Mouse (Mus musculus) spleen, adult 2 months (tissue): Measurements from ENCODE around the gene Uroc1. TPM values are rescaled to one million over a fixed set of nuclear protein-coding genes. Genes with fewer than 3 reads are reported as not detected.

Source experiments
- DNase-seq, 2 experiments: peaks; one replicate each; pipeline versions ENCODE4 v3.0.0 to v3.0.0-alpha.2; 2012 to 2021; ENCODE audit warnings: low spot score in 2 of 2, low read depth in 1 of 2
- H3K27ac ChIP-seq: fragments of 200-500 bp; 2 replicates; pipeline ENCODE4 v1.5.1; 2012; ENCODE audit warnings: low read length, inconsistent platforms; ENCODE audit not compliant: insufficient read depth
- H3K27me3 ChIP-seq: fragments of 200-500 bp; 2 replicates; pipeline ENCODE4 v1.6.1; 2012; ENCODE audit warnings: mild to moderate bottlenecking, moderate library complexity, low read length, inconsistent platforms; ENCODE audit not compliant: control insufficient read depth, insufficient read depth
- H3K36me3 ChIP-seq: fragments of 200-500 bp; 2 replicates; pipeline ENCODE4 v1.6.1; 2012; ENCODE audit warnings: mild to moderate bottlenecking, low read length, inconsistent platforms; ENCODE audit not compliant: control insufficient read depth, insufficient read depth
- H3K4me1 ChIP-seq: fragments of 200-500 bp; 2 replicates; pipeline ENCODE4 v1.6.1; 2011; ENCODE audit warnings: inconsistent platforms; ENCODE audit not compliant: control insufficient read depth, insufficient read depth, insufficient read length
- H3K4me3 ChIP-seq: fragments of 200-500 bp; 2 replicates; pipeline ENCODE4 v1.5.1; 2011; ENCODE audit warnings: mild to moderate bottlenecking, inconsistent platforms; ENCODE audit not compliant: insufficient read depth, insufficient read length; ENCODE audit errors: extremely low read depth
- CTCF ChIP-seq: fragments of 200-500 bp; IDR thresholded peaks from 2 replicates; pipeline ENCODE4 v1.5.1; 2011; ENCODE audit warnings: mild to moderate bottlenecking, inconsistent platforms; ENCODE audit not compliant: insufficient read depth, insufficient read length, insufficient replicate concordance; ENCODE audit errors: extremely low read depth
- POLR2A ChIP-seq: fragments of 200-500 bp; IDR thresholded peaks from 2 replicates; pipeline ENCODE4 v1.6.1; 2011; ENCODE audit warnings: low read depth, low read length, inconsistent platforms
- WGBS: fragments of 180-500 bp; shearing (Covaris S2); methylation state at CpG from one replicate; pipeline ENCODE4 v1.1.7; 2018; 5-methylcytosine and 5-hydroxymethylcytosine counted together
- polyA plus RNA-seq: library from polyadenylated mRNA; depleted of rRNA; stranded (reverse); fragments of >200 nt; gene quantifications from 2 replicates; pipeline ENCODE4 v1.2.3, GENCODE M21; 2012

The Uroc1 gene
- polyA plus RNA-seq, 1 experiment: 0.02 TPM

DNA sequence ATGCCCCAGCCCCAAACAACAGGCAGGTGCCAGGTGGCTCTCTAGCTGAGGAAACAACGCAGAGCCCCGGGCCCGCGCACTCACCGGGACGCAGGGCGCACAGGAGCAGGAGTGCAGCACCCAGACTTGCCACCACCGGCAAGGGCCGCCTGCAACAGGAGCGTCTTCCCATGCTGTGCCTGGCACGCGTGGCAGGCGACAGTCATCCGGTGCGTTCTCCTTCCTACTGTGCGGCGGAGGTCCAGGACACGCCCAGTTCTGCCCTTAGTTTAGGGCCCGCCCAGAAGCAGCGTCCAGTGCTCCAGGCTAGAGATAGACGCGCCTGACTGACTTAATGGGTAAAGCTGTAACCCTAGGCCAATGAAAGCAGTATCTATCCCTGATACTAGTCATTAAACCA, 8.1 kb upstream of the Uroc1 start, which contains the start of gene Chst13:
Gene Chst13, minus strand, starts transcription at position 195 of the 400 bp plus-strand sequence.
- H3K4me3 ChIP-seq: no peak within 1 kb of the TSS
- WGBS: 10% methylated on average over 22 of the region's 22 CpGs
- no peaks in the 10 kb centered on the region for H3K4me1 ChIP-seq
- H3K27me3 ChIP-seq: no peaks in the 10 kb centered on the region
- H3K36me3 ChIP-seq: no peaks in the 10 kb centered on the region
- H3K27ac ChIP-seq: no peak within 1 kb of the TSS
- TF ChIP-seq POLR2A: no peak
- TF ChIP-seq CTCF: no peak
- DNase-seq: no peak

DNA sequence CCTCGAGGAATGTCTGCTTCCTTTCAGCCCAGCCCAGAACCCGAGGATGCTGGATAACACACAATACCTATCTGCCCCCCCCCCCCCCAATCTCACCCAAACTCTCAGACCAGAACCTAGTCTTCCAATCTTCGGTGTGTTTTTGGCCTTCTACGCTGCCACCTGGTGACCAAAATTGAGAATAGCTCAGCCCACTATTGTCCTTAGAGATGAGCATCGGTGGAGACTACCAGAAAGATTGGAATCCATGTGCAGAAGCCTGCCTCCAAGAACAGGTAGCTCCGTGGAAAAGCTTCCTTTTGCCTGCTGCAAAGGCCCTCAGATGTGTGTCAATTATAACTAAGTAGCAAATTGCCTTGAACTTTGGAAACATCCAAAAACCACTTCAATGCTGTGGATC, 5.4 kb upstream of the Uroc1 start:
- WGBS: 21% methylated on average over 6 of the region's 6 CpGs
- Histone ChIP-seq H3K4me3 (no peak overlapping the region), H3K4me1 (no peaks in the 10 kb centered on the region), H3K36me3 (no peaks in the 10 kb centered on the region), H3K27ac (no peak overlapping the region), H3K27me3 (no peaks in the 10 kb centered on the region)
- TF ChIP-seq CTCF: no peak
- no peak for TF ChIP-seq POLR2A
- no peak for DNase-seq

DNA sequence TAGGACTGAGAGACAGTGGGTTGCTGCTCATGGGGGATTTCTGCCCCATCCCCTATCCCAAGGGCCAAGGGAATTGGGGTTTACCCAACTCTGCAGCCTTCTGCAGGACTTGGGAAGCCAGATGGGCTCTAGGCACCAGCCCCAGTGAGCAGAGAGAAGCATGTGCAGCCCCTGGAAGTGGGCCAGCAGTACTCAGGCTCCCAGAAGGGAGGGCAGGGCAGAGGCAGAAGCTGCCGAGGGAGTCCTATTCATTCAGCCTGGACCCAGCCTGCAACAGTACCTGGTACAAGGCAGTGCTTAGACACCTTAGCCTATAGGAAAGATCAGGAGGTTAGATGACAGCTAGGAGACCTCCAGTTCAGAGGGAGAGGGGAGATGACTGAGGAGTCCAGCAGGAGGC, 3.1 kb upstream of the Uroc1 start:
- no peaks in the 10 kb centered on the region for H3K4me1 ChIP-seq
- H3K36me3 ChIP-seq: no peaks in the 10 kb centered on the region
- no peak overlapping the region for H3K27ac ChIP-seq
- TF ChIP-seq POLR2A (no peak), CTCF (no peak)
- no peaks in the 10 kb centered on the region for H3K27me3 ChIP-seq
- 10% methylated on average over 1 of the region's 1 CpGs for WGBS
- H3K4me3 ChIP-seq: no peak overlapping the region
- no peak for DNase-seq

DNA sequence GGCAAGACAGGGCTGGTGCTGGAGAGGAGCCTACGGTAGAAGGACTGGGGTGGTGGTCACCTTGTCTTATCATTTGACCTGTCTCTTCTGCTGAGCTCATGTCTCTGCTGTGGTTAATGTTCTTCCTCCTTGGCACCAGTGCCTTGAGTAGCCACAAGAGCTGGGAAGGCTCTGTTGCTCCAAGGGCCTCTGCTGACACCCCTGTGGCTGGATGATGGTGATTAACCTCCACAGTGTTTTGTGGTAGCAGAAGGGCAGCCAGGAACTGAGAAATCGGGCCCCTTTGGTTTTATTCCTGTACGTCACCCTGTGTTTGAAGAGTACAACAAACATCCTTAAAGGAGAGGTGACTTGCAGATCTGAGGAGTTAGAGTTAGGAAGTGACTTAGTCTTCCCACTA, 1.2 kb downstream of the Uroc1 start:
- no peak overlapping the region for H3K27ac ChIP-seq
- WGBS: 54% methylated on average over 3 of the region's 3 CpGs
- TF ChIP-seq POLR2A (no peak), CTCF (no peak)
- H3K27me3 ChIP-seq: no peaks in the 10 kb centered on the region
- no peaks in the 10 kb centered on the region for H3K36me3 ChIP-seq
- no peak overlapping the region for H3K4me3 ChIP-seq
- no peaks in the 10 kb centered on the region for H3K4me1 ChIP-seq
- no peak for DNase-seq

DNA sequence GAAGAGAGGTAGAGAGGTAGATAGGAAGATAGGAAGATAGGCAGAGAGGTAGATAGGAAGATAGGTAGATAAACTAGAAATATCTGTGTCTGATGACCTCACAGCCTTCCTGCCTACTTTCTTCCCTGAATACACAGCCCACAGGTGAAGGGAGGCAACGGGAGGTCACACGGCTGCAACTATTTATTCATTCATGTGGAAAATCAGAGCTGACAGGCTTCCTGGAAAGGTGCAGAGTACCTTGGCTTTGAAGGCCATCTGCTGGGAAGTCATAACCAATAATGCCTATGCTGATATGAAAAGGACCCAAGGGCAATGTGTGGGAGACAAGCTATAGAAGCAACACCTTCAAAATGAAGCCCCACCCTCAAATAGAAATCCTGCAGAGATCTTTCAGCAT, 9.3 kb downstream of the Uroc1 start:
- H3K36me3 ChIP-seq: no peaks in the 10 kb centered on the region
- TF ChIP-seq POLR2A (no peak), CTCF (no peak)
- H3K4me3 ChIP-seq: no peak overlapping the region
- 72% methylated on average over 2 of the region's 2 CpGs for WGBS
- H3K4me1 ChIP-seq: no peaks in the 10 kb centered on the region
- no peak for DNase-seq
- H3K27me3 ChIP-seq: no peaks in the 10 kb centered on the region
- no peak overlapping the region for H3K27ac ChIP-seq

DNA sequence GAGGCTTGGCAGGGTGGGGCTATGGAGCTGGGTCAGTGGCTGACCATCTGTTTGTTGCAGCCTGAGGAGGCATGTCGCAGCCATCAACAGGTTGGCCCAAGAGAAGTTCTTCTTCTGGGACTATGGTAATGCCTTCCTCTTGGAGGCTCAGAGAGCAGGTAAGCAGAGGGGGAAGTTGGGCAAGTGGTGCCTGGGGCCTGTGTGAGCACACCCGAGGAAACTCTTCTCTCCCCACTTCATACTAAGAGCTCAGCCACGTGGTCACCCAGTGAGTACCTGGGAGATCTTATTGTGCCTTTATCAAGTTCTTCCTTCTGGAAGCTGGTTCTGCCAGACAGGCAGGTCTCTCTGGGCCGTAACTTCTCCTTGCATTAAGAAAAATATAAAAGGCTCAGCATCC, 14.1 kb downstream of the Uroc1 start:
- Histone ChIP-seq H3K4me1 (no peaks in the 10 kb centered on the region), H3K27me3 (no peaks in the 10 kb centered on the region), H3K4me3 (no peak overlapping the region), H3K36me3 (no peaks in the 10 kb centered on the region), H3K27ac (no peak overlapping the region)
- DNase-seq: no peak
- WGBS: 45% methylated on average over 4 of the region's 4 CpGs
- TF ChIP-seq CTCF (no peak), POLR2A (no peak)

DNA sequence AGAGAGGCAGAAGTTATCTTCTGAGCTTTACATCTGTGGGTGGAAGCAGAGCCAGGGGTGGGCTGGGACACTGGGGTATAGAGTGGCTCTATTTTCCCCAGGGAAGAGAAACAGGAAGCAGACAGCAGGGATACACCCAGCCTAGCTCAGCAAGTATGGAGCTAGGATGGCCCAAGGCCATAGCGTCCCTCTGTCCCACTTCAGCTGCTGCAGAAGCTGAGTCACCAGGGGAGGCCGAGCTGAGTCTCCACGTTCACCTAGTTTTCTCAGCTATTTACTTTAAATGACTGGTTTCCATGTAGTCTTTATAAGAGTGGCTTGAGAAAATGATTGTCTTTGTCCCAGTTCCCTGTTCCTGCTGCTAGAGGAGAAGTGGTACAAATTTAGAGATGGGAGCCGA, 15.4 kb downstream of the Uroc1 start:
- 79% methylated on average over 4 of the region's 4 CpGs for WGBS
- no peak for DNase-seq
- Histone ChIP-seq H3K27me3 (no peaks in the 10 kb centered on the region), H3K36me3 (no peaks in the 10 kb centered on the region), H3K4me3 (no peak overlapping the region), H3K4me1 (no peaks in the 10 kb centered on the region), H3K27ac (no peak overlapping the region)
- TF ChIP-seq POLR2A: no peak
- TF ChIP-seq CTCF: no peak
